Mouse (Mus musculus) E14TG2a.4 (cell line): Measurements from ENCODE around the gene Gm42715.

ENCODE experiments used
- H3K27me3 ChIP-seq: 2 replicates; pipeline ENCODE4 v1.6.1; 2014; ENCODE audit warnings: low read length, control low read depth; ENCODE audit not compliant: insufficient read depth
- H3K36me3 ChIP-seq: 2 replicates; pipeline ENCODE4 v1.6.1; 2014; ENCODE audit warnings: low read length, control low read depth; ENCODE audit not compliant: insufficient read depth
- H3K4me1 ChIP-seq: replicated peaks from 2 replicates; pipeline ENCODE4 v1.6.1; 2014; ENCODE audit warnings: low read depth, low read length, control low read depth
- H3K4me3 ChIP-seq: replicated peaks from 2 replicates; pipeline ENCODE4 v1.5.1; 2014; ENCODE audit warnings: mild to moderate bottlenecking, low read length
- H3K9me3 ChIP-seq: 2 replicates; pipeline ENCODE4 v1.6.1; 2014; ENCODE audit warnings: low read length, control low read depth
- CTCF ChIP-seq: conservative IDR thresholded peaks from 2 replicates; pipeline ENCODE4 v1.5.1; 2014; ENCODE audit warnings: low read length
- NANOG ChIP-seq: IDR thresholded peaks from 2 replicates; pipeline ENCODE4 v1.6.1; 2014; ENCODE audit warnings: borderline replicate concordance, low read length, mixed read lengths
- POU5F1 ChIP-seq: IDR thresholded peaks from 2 replicates; pipeline ENCODE4 v1.6.1; 2014; ENCODE audit warnings: low read length, borderline replicate concordance

Gm42715 gene

GRCm38 (mm10) chr7:127561340-127561858 lies 42.0 kb downstream of the Gm42715 start, which contains the start of gene Tmem265:
Gene Tmem265 (plus strand): TSS chr7:127561390.
- Histone ChIP-seq H3K36me3 (peaks cover 94% of the 10 kb centered on the region), H3K27me3 (no peaks in the 10 kb centered on the region), H3K4me3 (peak within 1 kb of the TSS; percentile 54), H3K4me1 (peaks cover 41% of the 10 kb centered on the region), H3K9me3 (no peaks in the 10 kb centered on the region)
- TF ChIP-seq NANOG (no peak), POU5F1 (no peak), CTCF (no peak)

DNA sequence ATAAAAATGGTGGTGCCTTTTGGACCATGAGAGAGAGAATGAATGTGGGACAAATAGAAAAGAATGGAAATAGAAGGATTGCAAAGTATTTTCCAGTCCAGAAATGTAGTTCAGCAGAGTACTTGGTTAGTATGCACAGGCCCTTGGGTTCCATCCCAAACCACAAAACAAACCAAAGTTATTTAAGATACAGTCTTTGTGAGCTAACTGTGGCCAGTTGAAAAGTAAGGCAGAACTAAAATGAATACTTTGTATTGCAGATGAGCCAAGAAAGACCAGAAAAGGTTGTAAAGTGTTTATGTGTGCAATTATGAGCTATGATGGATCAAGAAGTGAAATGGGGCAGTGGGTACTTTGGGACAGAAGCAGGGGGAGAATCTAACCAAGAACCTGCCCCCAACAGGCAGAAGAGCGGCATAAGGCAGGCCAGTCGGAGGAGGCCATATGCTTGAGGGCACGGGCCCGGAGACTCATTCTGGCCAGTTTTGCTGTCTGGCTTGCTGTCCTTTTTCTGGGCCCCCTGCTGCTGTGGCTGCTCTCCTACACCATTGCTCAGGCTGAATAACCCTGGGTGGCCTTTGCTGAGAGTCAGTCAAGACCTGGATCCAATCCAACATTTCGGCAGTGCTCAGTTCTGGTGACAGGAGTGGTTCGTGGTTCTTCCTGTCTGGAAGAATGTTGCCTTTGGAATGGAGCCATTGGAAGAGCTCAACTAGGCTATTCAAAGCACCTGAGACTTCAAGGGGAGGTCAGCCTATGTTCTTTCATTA lies 45.2 kb downstream of the Gm42715 start:
- peaks cover 83% of the 10 kb centered on the region for H3K36me3 ChIP-seq
- no peaks in the 10 kb centered on the region for H3K9me3 ChIP-seq
- no peak overlapping the region for H3K4me3 ChIP-seq
- no peaks in the 10 kb centered on the region for H3K27me3 ChIP-seq
- no peak for TF ChIP-seq NANOG
- no peak for TF ChIP-seq POU5F1
- TF ChIP-seq CTCF, result no peak
- H3K4me1 ChIP-seq, result peaks cover 29% of the 10 kb centered on the region

GRCm38 (mm10) chr7:127572895-127573471 lies 53.6 kb downstream of the Gm42715 start, which contains the start of gene Phkg2:
Gene Phkg2 (plus strand): TSS chr7:127573340.
- Histone ChIP-seq H3K4me3 (peak within 1 kb of the TSS; percentile 92), H3K4me1 (peaks cover 40% of the 10 kb centered on the region), H3K36me3 (peaks cover 40% of the 10 kb centered on the region), H3K9me3 (no peaks in the 10 kb centered on the region), H3K27me3 (no peaks in the 10 kb centered on the region)
- TF ChIP-seq POU5F1 (no peak), NANOG (no peak), CTCF (no peak)

- Histone ChIP-seq H3K4me3 (peak overlapping the region; percentile 92), H3K36me3 (peaks cover 46% of the 10 kb centered on the region), H3K27me3 (no peaks in the 10 kb centered on the region), H3K9me3 (no peaks in the 10 kb centered on the region), H3K4me1 (peaks cover 40% of the 10 kb centered on the region)
- TF ChIP-seq NANOG (no peak), CTCF (no peak), POU5F1 (no peak)
Measured at GRCm38 (mm10) chr7:127573503-127574008, 54.2 kb downstream of the Gm42715 start.

- H3K4me1 ChIP-seq, result peaks cover 40% of the 10 kb centered on the region
- H3K9me3 ChIP-seq, result no peaks in the 10 kb centered on the region
- H3K4me3 ChIP-seq, result peak overlapping the region; percentile 92
- no peaks in the 10 kb centered on the region for H3K27me3 ChIP-seq
- TF ChIP-seq NANOG (no peak), CTCF (no peak), POU5F1 (no peak)
- H3K36me3 ChIP-seq, result peaks cover 45% of the 10 kb centered on the region
Measured at GRCm38 (mm10) chr7:127574115-127574514, 54.7 kb downstream of the Gm42715 start.

DNA sequence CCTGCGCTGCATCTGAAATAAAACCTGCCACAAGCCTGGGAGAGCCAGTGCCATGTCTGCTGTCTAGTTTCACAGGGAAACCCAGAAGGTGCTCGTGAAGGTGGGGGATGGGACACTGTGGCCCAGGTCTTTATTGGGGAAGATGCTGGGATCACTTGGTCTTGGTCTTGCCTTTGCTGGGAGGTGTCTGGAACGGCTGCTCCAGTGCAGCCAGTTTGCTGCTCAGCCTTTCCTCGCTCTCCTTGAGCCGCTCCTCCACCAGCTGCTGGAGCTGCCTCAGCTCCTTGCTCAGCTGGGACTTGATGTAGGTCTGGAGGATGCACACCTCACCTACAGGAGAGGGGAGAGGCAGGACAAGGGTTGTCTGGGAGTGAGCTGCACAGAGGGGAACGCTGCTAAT lies 63.9 kb downstream of the Gm42715 start:
- Histone ChIP-seq H3K4me3 (no peak overlapping the region), H3K36me3 (peaks cover 70% of the 10 kb centered on the region), H3K9me3 (no peaks in the 10 kb centered on the region), H3K27me3 (no peaks in the 10 kb centered on the region), H3K4me1 (peaks cover 33% of the 10 kb centered on the region)
- TF ChIP-seq POU5F1, result no peak
- no peak for TF ChIP-seq CTCF
- no peak for TF ChIP-seq NANOG

DNA sequence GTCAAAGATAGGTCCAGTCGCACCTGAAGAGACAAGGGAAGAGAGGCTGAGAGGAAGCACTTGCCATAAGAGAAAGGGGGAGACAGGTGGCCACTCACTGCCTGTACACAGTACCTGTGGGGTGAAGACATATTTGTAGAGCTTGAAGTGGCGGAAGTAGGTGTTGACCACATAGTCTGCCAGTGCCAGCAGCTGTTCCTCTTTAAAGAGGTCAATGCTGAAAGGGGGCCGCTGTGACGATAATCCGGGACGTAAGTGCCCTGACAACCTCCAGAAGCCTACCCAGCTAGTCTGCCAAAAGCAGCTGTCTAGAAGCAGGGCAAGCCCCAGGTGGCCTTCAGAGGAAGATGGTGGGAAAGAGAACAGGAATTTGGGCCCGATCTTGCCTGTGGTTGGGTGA lies 65.6 kb downstream of the Gm42715 start:
- TF ChIP-seq POU5F1, result no peak
- no peak for TF ChIP-seq NANOG
- H3K9me3 ChIP-seq, result no peaks in the 10 kb centered on the region
- peaks cover 42% of the 10 kb centered on the region for H3K4me1 ChIP-seq
- H3K27me3 ChIP-seq, result no peaks in the 10 kb centered on the region
- peaks cover 62% of the 10 kb centered on the region for H3K36me3 ChIP-seq
- no peak overlapping the region for H3K4me3 ChIP-seq

GRCm38 (mm10) chr7:127586149-127586548 lies 66.8 kb downstream of the Gm42715 start:
- peaks cover 53% of the 10 kb centered on the region for H3K4me1 ChIP-seq
- no peaks in the 10 kb centered on the region for H3K9me3 ChIP-seq
- H3K36me3 ChIP-seq, result peaks cover 62% of the 10 kb centered on the region
- TF ChIP-seq POU5F1 (no peak), CTCF (no peak), NANOG (no peak)
- no peak overlapping the region for H3K4me3 ChIP-seq
- H3K27me3 ChIP-seq, result no peaks in the 10 kb centered on the region
